Mouse (Mus musculus): ENCODE measurements around the gene Mill2. TPM values are rescaled to one million over a fixed set of nuclear protein-coding genes. Genes with fewer than 3 reads are reported as not detected.

Gene Mill2
- polyA plus RNA-seq (2021; fragmentation: Nextera tagmentation) = 0.51 and 0.70 TPM in 2 replicates
- long read RNA-seq, experiment 1, partial matches to known transcripts = 0 of 3 reads
- long read RNA-seq, experiment 1, other reads (novel, unspliced or antisense) = 3 of 3 reads
- long read RNA-seq, experiment 2, partial matches to known transcripts = 0 of 3 reads
- long read RNA-seq, experiment 2, other reads (novel, unspliced or antisense) = 3 of 3 reads

GRCm38 (mm10) chr7:18839865-18840264, at the start of gene Mill2:
Mill2 (plus strand) TSS chr7:18839966.

GRCm38 (mm10) chr7:18798420-18798819, 41.3 kb upstream of the Mill2 start, which contains the start of gene Psg19:
Psg19 (minus strand) TSS chr7:18798520.

GRCm38 (mm10) chr7:18821507-18821906, 18.3 kb upstream of the Mill2 start, which contains the start of gene Psg17:
Psg17 (minus strand) TSS chr7:18821607.

GRCm38 (mm10) chr7:18871031-18871430, 31.3 kb downstream of the Mill2 start, which contains the start of gene Pglyrp1:
Pglyrp1 (plus strand) TSS chr7:18871331.

GRCm38 (mm10) chr7:18910241-18910831, 70.6 kb downstream of the Mill2 start, which contains the start of gene Ccdc61:
Ccdc61 (minus strand) TSS chr7:18910415.

Other genes starting within 250 kb of the Mill2 start
- not detected in 2 replicates for gene Psg23, start 223.5 kb upstream of the Mill2 start, polyA plus RNA-seq (2021; fragmentation: Nextera tagmentation)
- not detected in 2 replicates for gene Psg21, start 183.2 kb upstream of the Mill2 start, polyA plus RNA-seq (2021; fragmentation: Nextera tagmentation)
- gene Psg20, start 153.8 kb upstream of the Mill2 start, polyA plus RNA-seq (2021; fragmentation: Nextera tagmentation) = not detected in 2 replicates
- gene Psg22, start 121.9 kb upstream of the Mill2 start, polyA plus RNA-seq (2021; fragmentation: Nextera tagmentation) = not detected in 2 replicates
- gene Psg19, start 41.4 kb upstream of the Mill2 start, polyA plus RNA-seq (2021; fragmentation: Nextera tagmentation) = not detected in 2 replicates
- gene Psg17, start 18.4 kb upstream of the Mill2 start, polyA plus RNA-seq (2021; fragmentation: Nextera tagmentation) = not detected in 2 replicates
- gene Pglyrp1, start 31.4 kb downstream of the Mill2 start, polyA plus RNA-seq (2021; fragmentation: Nextera tagmentation) = 8.7 and 9.9 TPM in 2 replicates
- gene Ccdc61, start 70.4 kb downstream of the Mill2 start, polyA plus RNA-seq (2021; fragmentation: Nextera tagmentation) = 12.1 and 13.0 TPM in 2 replicates
- 3.8 and 4.1 TPM in 2 replicates for gene Nova2, start 85.9 kb downstream of the Mill2 start, polyA plus RNA-seq (2021; fragmentation: Nextera tagmentation)
- gene Nanos2, start 147.4 kb downstream of the Mill2 start, polyA plus RNA-seq (2021; fragmentation: Nextera tagmentation) = not detected in 2 replicates
- 4.8 and 6.6 TPM in 2 replicates for gene Mypop, start 151.3 kb downstream of the Mill2 start, polyA plus RNA-seq (2021; fragmentation: Nextera tagmentation)
- 6.9 and 8.8 TPM in 2 replicates for gene Irf2bp1, start 164.1 kb downstream of the Mill2 start, polyA plus RNA-seq (2021; fragmentation: Nextera tagmentation)
- gene Foxa3, start 183.6 kb downstream of the Mill2 start, polyA plus RNA-seq (2021; fragmentation: Nextera tagmentation) = not detected in 2 replicates
- gene Sympk, start 184.4 kb downstream of the Mill2 start, polyA plus RNA-seq (2021; fragmentation: Nextera tagmentation) = 18.9 and 23.2 TPM in 2 replicates
- gene Rsph6a, start 214.7 kb downstream of the Mill2 start, polyA plus RNA-seq (2021; fragmentation: Nextera tagmentation) = 0.23 and 0.24 TPM in 2 replicates
- gene Dmwd, start 236.3 kb downstream of the Mill2 start, polyA plus RNA-seq (2021; fragmentation: Nextera tagmentation) = 22.3 and 22.4 TPM in 2 replicates
- 0.72 and 1.8 TPM in 2 replicates for gene Dmpk, start 243.9 kb downstream of the Mill2 start, polyA plus RNA-seq (2021; fragmentation: Nextera tagmentation)

Data from layer of hippocampus, adult 6 months (tissue).